Comparison of ENCODE assay signal across 22 mouse cellular contexts in the genomic region with DNA sequence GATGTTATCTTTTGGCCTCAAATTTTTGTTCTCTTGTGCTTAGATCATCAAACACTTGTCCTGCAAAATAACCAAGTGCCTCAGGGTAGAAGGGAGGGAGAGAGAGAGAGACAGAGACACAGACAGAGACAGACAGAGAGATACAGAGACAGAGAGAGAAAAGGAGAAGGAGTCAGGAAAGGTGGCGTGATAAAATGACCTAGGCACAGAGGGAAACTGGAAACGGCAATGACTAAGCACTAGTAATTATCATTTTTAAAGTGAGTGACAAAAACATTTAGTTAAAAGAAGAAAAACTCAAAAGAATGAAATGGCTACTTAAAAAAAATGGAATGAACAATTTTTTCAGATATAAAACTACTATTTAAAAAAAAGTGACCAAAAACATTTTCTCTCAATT. TPM values are rescaled to one million over a fixed set of nuclear protein-coding genes. Genes with fewer than 3 reads are reported as not detected.
"Had no signal": no experiment of that assay in that cellular context is flagged by ENCODE, and none has a peak within 500 bp of the region (broad histone marks: within the 10 kb centered on the region; RNA-seq: fewer than 3 reads in every experiment).

No protein-coding gene starts in this region.

- H3K27me3 ChIP-seq: neural tube, embryonic 13.5 days; neural tube, embryonic 15.5 days; stomach, embryonic 15.5 days had no signal

- H3K4me3 ChIP-seq: neural tube, embryonic 13.5 days; neural tube, embryonic 15.5 days; stomach, embryonic 15.5 days had no signal

- H3K36me3 ChIP-seq: neural tube, embryonic 13.5 days; neural tube, embryonic 15.5 days; stomach, embryonic 15.5 days had no signal

- H3K27ac ChIP-seq: neural tube, embryonic 13.5 days; neural tube, embryonic 15.5 days; stomach, embryonic 15.5 days; stomach, postnatal 0 days had no signal

- H3K4me1 ChIP-seq: neural tube, embryonic 13.5 days; neural tube, embryonic 15.5 days; stomach, embryonic 15.5 days had no signal

- H3K9ac ChIP-seq: neural tube, embryonic 13.5 days; neural tube, embryonic 15.5 days; stomach, embryonic 15.5 days had no signal

- H3K9me3 ChIP-seq: neural tube, embryonic 13.5 days; neural tube, embryonic 15.5 days; stomach, embryonic 15.5 days had no signal

- DNase-seq: retina, postnatal 1 day; right cerebral cortex, adult 18-20 months; right cerebral cortex, postnatal 14 days; right cerebral cortex, postnatal 25 days; right cerebral cortex, postnatal 4 days; spleen, adult 18-20 months; thymus, adult 18-20 months; thymus, adult 2 months; thymus, postnatal 14 days; thymus, postnatal 25 days; thymus, postnatal 36 days; thymus, postnatal 4 days had no signal

RNA-seq across cellular contexts. Expression of a gene that starts 49.2 kb away (rescaled TPM):
- total RNA-seq: neutrophil, adult 5-6 weeks had no signal
- polyA plus RNA-seq: neural tube, embryonic 13.5 days; neural tube, embryonic 14.5 days; neural tube, embryonic 15.5 days; spleen, adult 2 months; stomach, embryonic 14.5 days; stomach, embryonic 15.5 days; stomach, embryonic 16.5 days; urinary bladder, adult 2 months had no signal
